Mouse (Mus musculus): ENCODE data around the gene Atp5k.
A peak's percentile ranks its signal among the peaks of the same experiment; 100 is the strongest.

The Atp5k gene

GRCm38 (mm10) chr5:108433804-108434587 is at the start of gene Atp5k:
Atp5k (minus strand) TSS chr5:108434448.
- peak; percentile 82 to 97 for DNase-seq (ENCODE audit: low spot score in 2 of 2)

DNA sequence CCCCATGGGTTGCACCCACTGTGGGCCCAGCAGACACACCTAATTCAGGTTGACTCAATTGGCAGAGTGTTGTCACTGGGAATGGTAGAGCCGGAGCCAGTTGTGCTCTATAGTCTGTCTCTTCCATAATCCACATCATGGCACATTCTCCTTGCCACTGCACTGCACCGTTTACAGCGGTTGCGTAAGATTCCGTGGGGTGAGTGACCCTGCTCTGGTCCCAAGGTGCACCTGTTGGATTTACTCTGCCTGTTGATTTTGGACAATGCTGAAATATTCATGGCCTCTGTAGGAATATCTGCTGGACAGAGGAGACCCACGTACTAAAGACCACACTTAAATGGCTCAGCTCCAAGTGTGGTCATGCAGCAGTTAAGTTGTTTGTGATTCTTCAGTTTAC is 48.8 kb upstream of the Atp5k start:
- no peak for DNase-seq (ENCODE audit: low spot score in 2 of 2)

DNA sequence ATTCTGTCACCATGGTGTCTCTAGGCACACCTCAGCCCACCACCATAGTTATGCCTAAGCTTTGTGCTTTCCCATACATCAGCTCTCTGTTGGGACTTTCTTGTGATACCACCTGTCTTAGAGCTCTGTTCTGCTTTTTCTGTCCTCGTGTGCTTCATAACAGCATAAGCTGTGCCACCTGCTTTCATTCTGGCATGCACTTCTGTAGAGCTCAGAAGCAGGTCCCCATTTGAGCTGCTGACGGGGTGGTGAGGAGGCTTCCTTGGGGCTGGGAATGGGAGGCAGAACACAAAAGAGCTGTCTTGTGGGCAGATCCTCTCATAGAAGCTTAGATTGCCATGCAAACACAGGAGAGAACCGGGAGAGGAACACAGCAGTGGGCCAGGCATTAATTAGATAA is 41.7 kb upstream of the Atp5k start:
- DNase-seq (ENCODE audit: low spot score in 2 of 2), result no peak

GRCm38 (mm10) chr5:108473737-108474136 is 39.5 kb upstream of the Atp5k start:
- no peak for DNase-seq (ENCODE audit: low spot score in 2 of 2)

DNA sequence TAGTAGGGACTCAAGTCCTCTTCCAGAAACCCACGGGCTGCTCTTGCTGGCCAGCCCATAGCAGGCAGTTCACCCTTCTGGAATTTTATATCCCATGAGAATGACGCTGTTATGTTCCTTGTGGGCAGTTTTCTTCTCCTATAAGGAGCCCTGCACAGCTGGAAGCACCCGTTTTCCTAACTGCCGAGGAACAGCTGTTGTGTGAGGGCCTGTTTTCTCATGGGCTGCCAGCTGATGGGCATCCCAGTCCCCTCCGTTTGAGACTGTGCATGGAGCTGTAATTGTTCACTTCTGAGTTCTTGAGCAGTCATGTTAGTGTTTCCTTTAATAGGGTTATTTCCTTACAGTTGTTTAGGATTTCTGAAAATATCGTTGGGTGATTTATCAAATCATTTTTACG is 35.4 kb upstream of the Atp5k start:
- no peak for DNase-seq (ENCODE audit: low spot score in 2 of 2)

DNA sequence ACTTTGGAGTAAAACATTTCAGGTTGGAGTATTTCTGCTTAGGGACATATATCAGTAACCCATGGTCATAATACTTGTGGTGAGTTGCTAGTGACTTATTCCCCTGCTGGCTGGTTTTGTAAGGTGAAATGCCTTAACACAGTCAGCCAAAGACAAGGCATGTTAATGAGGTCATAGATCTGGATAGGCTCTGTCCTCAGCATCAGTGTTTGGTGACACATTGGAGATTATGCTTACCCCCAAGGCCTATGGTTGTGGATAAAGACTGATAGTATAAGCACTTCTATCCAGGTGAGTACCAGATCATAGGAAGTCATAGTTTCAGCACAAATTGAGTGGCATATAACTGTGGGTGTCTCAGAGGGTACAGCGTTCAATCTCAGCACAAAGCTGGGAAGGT is 32.4 kb upstream of the Atp5k start:
- no peak for DNase-seq (ENCODE audit: low spot score in 2 of 2)

DNA sequence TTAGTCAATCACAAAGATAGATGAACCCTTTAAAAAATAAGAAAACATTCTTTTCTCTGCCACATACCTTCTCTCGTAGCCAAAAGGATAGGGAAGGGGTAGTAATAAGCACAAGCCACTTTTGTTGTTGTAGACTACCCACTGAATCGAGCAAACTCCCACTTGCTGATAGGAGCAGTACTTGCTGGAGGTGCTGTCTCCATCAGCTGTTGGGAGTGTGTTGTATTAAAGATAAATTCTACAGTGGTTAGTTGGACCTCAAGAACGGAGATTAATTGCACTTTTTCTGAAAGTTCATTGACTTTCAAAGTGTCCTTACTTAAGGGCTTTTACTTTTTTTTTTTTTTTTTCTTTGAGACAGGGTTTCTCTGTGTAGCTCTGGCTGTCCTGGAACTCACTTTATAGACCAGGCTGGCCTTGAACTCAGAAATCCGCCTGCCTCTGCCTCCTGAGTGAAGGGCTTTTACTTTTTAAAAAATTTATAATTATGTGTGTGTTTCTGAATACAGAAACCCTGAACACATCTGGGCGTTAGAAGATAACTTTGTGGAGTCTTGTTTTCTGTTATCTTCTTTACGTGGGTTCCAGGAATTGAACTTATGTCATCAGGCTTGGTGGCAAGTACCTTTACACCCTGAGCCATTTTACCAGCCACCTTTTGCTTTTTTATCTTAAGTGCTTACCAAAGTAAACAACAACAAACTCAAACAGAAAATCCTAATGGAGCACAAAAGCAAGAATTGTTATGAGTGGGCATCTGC is 31.1 kb upstream of the Atp5k start:
- no peak for DNase-seq (ENCODE audit: low spot score in 2 of 2)

GRCm38 (mm10) chr5:108462446-108462845 is 28.2 kb upstream of the Atp5k start:
- no peak for DNase-seq (ENCODE audit: low spot score in 2 of 2)

- DNase-seq (ENCODE audit: low spot score in 2 of 2), result peak; percentile 94 to 97
Observed at GRCm38 (mm10) chr5:108461082-108462065, 27.1 kb upstream of the Atp5k start, which contains the start of gene Pcgf3. Pcgf3 (plus strand) TSS chr5:108461232.

- no peak for DNase-seq (ENCODE audit: low spot score in 2 of 2)
Observed at GRCm38 (mm10) chr5:108460461-108460860, 26.2 kb upstream of the Atp5k start.

- no peak for DNase-seq (ENCODE audit: low spot score in 2 of 2)
Observed at GRCm38 (mm10) chr5:108458706-108459105, 24.5 kb upstream of the Atp5k start.

DNA sequence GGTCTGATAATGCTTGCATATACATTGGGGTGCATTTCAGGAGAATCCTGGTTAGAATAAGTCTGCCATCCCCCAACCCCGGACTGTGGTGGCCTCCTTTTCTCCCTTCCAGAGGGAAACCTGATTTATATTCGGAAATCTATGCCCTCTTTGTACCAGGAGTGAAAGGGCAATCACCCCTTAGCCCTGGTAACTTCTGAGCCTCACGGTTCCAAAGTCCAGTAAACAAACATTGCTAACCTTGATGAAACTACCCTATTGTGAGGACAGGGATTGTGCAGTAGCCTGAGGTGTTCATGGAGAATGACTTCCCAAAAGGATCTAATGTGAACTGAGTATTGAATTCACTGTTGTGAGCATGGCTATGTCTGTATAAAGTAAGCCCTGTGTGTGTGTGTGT is 19.8 kb upstream of the Atp5k start:
- no peak for DNase-seq (ENCODE audit: low spot score in 2 of 2)

- no peak for DNase-seq (ENCODE audit: low spot score in 2 of 2)
Observed at GRCm38 (mm10) chr5:108452422-108452821, 18.2 kb upstream of the Atp5k start.

DNA sequence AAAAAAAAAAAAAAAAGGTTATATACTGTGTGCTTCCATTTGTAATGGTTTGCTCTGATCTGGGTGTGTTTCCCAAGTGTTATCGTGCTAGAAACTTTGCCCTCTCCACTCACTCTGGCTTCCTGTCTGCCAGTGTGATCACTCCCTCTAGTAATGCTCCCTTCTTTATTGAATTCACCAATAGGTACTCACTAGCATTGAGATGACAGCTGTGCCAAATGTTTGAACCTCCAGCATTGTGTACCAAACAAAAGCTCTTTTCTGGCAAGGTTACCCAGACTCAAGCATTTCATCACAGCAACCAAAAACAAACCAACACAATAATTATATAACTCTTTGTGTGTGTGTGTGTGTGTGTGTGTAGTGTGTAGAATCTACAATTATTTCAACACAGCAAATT is 17.4 kb upstream of the Atp5k start:
- no peak for DNase-seq (ENCODE audit: low spot score in 2 of 2)

- no peak for DNase-seq (ENCODE audit: low spot score in 2 of 2)
Observed at GRCm38 (mm10) chr5:108450837-108451540, 16.7 kb upstream of the Atp5k start.

GRCm38 (mm10) chr5:108448785-108449668 is 14.8 kb upstream of the Atp5k start, which contains the start of gene Mfsd7a:
Mfsd7a (minus strand) TSS chr5:108448891.
- DNase-seq (ENCODE audit: low spot score in 2 of 2), result peak in 1 of 2 experiments; percentile 28

DNA sequence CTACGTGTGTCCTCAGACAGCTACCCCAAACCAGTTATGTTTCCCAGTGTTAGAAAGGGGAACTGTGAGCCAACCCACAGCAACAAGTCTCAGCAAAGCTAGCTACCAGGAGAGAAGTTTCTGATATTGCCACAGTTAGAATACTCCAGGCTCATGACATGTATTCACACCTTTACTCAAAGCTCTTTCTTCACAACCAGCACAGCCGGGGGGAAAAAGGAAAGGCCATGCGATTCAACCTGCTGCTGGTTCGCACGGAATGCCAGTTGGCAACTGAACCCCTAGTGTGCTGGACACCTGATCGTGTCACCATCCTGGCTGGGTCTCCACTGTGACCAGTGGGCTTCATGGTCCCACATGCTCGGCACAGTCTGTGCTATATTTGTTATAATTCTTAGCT is 13.6 kb upstream of the Atp5k start:
- no peak for DNase-seq (ENCODE audit: low spot score in 2 of 2)

DNA sequence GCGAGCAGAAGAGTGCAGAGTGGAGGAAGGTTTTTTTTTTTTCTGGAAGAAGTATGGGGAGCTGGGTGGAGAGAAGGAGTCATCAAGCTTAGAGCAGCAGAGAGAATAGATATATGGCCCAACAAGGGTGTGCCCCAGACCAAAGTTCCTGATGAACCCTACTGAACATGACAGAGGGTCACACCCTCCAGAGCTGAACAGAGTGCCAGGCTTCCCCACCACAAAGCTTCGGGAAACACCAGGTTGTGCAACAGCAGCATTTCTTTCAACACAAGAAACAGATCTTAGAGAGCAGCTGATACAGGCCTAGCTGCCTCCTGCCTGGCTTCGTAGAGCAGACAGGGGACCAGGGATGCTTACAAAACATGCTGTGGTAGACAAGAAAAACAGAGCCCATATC is 12.7 kb upstream of the Atp5k start:
- DNase-seq (ENCODE audit: low spot score in 2 of 2), result no peak

GRCm38 (mm10) chr5:108436101-108436500 is 1.9 kb upstream of the Atp5k start:
- no peak for DNase-seq (ENCODE audit: low spot score in 2 of 2)

DNA sequence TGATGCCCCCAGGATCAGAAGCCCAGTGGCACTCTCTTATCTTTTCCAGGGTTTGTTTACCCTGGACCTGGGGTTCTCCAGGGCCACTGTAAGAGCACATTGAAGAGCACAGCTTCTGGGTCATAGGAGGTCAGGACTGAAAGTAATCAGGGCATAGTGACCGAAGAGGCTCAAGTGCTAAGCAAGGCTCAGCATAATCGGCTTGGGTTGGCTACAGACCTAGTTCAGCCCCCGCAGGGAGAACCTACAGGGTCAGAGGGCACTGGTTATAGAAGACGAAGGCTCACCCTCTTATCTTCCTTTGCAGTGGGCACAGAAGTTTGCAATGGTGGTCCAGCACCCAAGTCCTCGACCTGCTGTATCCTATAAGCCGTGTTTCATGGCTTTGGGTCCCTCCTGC is 3.1 kb downstream of the Atp5k start:
- DNase-seq (ENCODE audit: low spot score in 2 of 2), result no peak

Data from left cerebral cortex, adult 9 months (tissue).